Mouse (Mus musculus) embryonic facial prominence, embryonic 11.5 days (tissue): Measurements from ENCODE around the gene Ciita. TPM values are rescaled to one million over a fixed set of nuclear protein-coding genes. Genes with fewer than 3 reads are reported as not detected.

ENCODE experiments used
- ATAC-seq: fragments of 200-750 bp; cut with Nextera tagmentation; replicated peaks from 2 replicates; pipeline ENCODE4 v1.8.0; 2017; ENCODE audit warnings: low read depth; ENCODE audit not compliant: insufficient number of reproducible peaks, low FRiP score, low TSS enrichment
- DNase-seq: peaks from one replicate; pipeline ENCODE4 v3.0.0-alpha.2; 2015; ENCODE audit warnings: low spot score
- H3K27ac ChIP-seq: fragments of 300-500 bp; sonication (generic); replicated peaks from 2 replicates; pipeline ENCODE4 v1.5.1; 2014; ENCODE audit warnings: mild to moderate bottlenecking, low read depth, low read length, control low read depth
- H3K27me3 ChIP-seq: fragments of 300-500 bp; sonication (generic); 2 replicates; pipeline ENCODE4 v1.6.1; 2014; ENCODE audit warnings: mild to moderate bottlenecking, low read length, moderate library complexity, mixed read lengths; ENCODE audit not compliant: control insufficient read depth, insufficient read depth
- H3K36me3 ChIP-seq: fragments of 300-500 bp; sonication (generic); replicated peaks from 2 replicates; pipeline ENCODE4 v1.6.1; 2014; ENCODE audit warnings: low read depth, mild to moderate bottlenecking, low read length, moderate library complexity, mixed read lengths; ENCODE audit not compliant: control insufficient read depth, insufficient read depth
- H3K4me1 ChIP-seq: fragments of 300-500 bp; sonication (generic); 2 replicates; pipeline ENCODE4 v1.6.1; 2014; ENCODE audit warnings: low read length, mixed read lengths; ENCODE audit not compliant: control insufficient read depth, insufficient read depth
- H3K4me2 ChIP-seq: fragments of 300-500 bp; sonication (generic); 2 replicates; pipeline ENCODE4 v1.6.1; 2014; ENCODE audit warnings: low read depth, mild to moderate bottlenecking, control low read depth, low read length, moderate library complexity
- H3K4me3 ChIP-seq: fragments of 300-500 bp; sonication (generic); 2 replicates; pipeline ENCODE4 v1.5.1; 2014; ENCODE audit warnings: low read depth, low read length, control low read depth
- H3K9ac ChIP-seq: fragments of 300-500 bp; sonication (generic); replicated peaks from 2 replicates; pipeline ENCODE4 v1.6.1; 2014; ENCODE audit warnings: mild to moderate bottlenecking, control low read depth, low read length
- H3K9me3 ChIP-seq: fragments of 300-500 bp; sonication (generic); replicated peaks from 2 replicates; pipeline ENCODE4 v1.6.1; 2016; ENCODE audit warnings: mild to moderate bottlenecking, low read length, inconsistent platforms, mixed read lengths; ENCODE audit not compliant: control insufficient read depth
- WGBS: fragments of 180-500 bp; shearing (Covaris S2); extraction: QIAGEN DNeasy Blood & Tissue Kit; methylation state at CpG from one replicate; pipeline ENCODE4 v1.1.7; 2014; 5-methylcytosine and 5-hydroxymethylcytosine counted together
- polyA plus RNA-seq: library from polyadenylated mRNA; unstranded; fragments of >200 nt; fragmentation: Nextera tagmentation; extraction: Ambion mirVana; gene quantifications from 2 replicates; pipeline ENCODE4 v1.2.1, GENCODE M21; 2014

Gene Ciita
- polyA plus RNA-seq, 1 experiment from 2014 or later = 0.13 TPM

- ATAC-seq (no peak), DNase-seq (no peak)
- Histone ChIP-seq H3K27ac (no peak overlapping the region), H3K36me3 (no peaks in the 10 kb centered on the region), H3K27me3 (no peaks in the 10 kb centered on the region), H3K4me2 (no peak overlapping the region), H3K9me3 (no peaks in the 10 kb centered on the region), H3K4me3 (no peak overlapping the region), H3K4me1 (no peaks in the 10 kb centered on the region), H3K9ac (no peak overlapping the region)
- 62% methylated on average over 4 of the region's 4 CpGs for WGBS
Measured at GRCm38 (mm10) chr16:10507445-10507844, 27.6 kb downstream of the Ciita start.

GRCm38 (mm10) chr16:10508691-10509090, 28.8 kb downstream of the Ciita start:
- 73% methylated on average over 6 of the region's 6 CpGs for WGBS
- Histone ChIP-seq H3K36me3 (no peaks in the 10 kb centered on the region), H3K4me1 (no peaks in the 10 kb centered on the region), H3K4me2 (no peak overlapping the region), H3K27me3 (no peaks in the 10 kb centered on the region), H3K27ac (no peak overlapping the region), H3K9ac (no peak overlapping the region), H3K4me3 (no peak overlapping the region), H3K9me3 (no peaks in the 10 kb centered on the region)
- no peak for ATAC-seq
- no peak for DNase-seq

GRCm38 (mm10) chr16:10510477-10511133, 30.7 kb downstream of the Ciita start:
- no peaks in the 10 kb centered on the region for H3K9me3 ChIP-seq
- H3K36me3 ChIP-seq = no peaks in the 10 kb centered on the region
- no peak for DNase-seq
- H3K27me3 ChIP-seq = no peaks in the 10 kb centered on the region
- no peak overlapping the region for H3K4me3 ChIP-seq
- ATAC-seq = no peak
- WGBS = 50% methylated on average over 14 of the region's 14 CpGs
- H3K9ac ChIP-seq = no peak overlapping the region
- no peak overlapping the region for H3K4me2 ChIP-seq
- no peak overlapping the region for H3K27ac ChIP-seq
- no peaks in the 10 kb centered on the region for H3K4me1 ChIP-seq

GRCm38 (mm10) chr16:10511134-10511520, 31.3 kb downstream of the Ciita start:
- WGBS = 89% methylated on average over 12 of the region's 12 CpGs

GRCm38 (mm10) chr16:10515953-10516572, 36.2 kb downstream of the Ciita start:
- ATAC-seq (no peak), DNase-seq (no peak)
- Histone ChIP-seq H3K4me2 (no peak overlapping the region), H3K9me3 (no peaks in the 10 kb centered on the region), H3K27me3 (no peaks in the 10 kb centered on the region), H3K4me1 (no peaks in the 10 kb centered on the region), H3K9ac (no peak overlapping the region), H3K36me3 (no peaks in the 10 kb centered on the region), H3K27ac (no peak overlapping the region), H3K4me3 (no peak overlapping the region)
- 87% methylated on average over 12 of the region's 12 CpGs for WGBS

More at GRCm38 (mm10) chr16:10511134-10511520, 31.3 kb downstream of the Ciita start:
- Histone ChIP-seq H3K9ac (no peak overlapping the region), H3K27me3 (no peaks in the 10 kb centered on the region), H3K4me1 (no peaks in the 10 kb centered on the region), H3K36me3 (no peaks in the 10 kb centered on the region), H3K27ac (no peak overlapping the region), H3K9me3 (no peaks in the 10 kb centered on the region), H3K4me2 (no peak overlapping the region), H3K4me3 (no peak overlapping the region)
- no peak for DNase-seq
- no peak for ATAC-seq

- no peak for DNase-seq
- Histone ChIP-seq H3K4me1 (no peaks in the 10 kb centered on the region), H3K4me2 (no peak overlapping the region), H3K9ac (no peak overlapping the region), H3K27ac (no peak overlapping the region), H3K27me3 (no peaks in the 10 kb centered on the region), H3K36me3 (no peaks in the 10 kb centered on the region), H3K9me3 (no peaks in the 10 kb centered on the region), H3K4me3 (no peak overlapping the region)
- no peak for ATAC-seq
- WGBS = 47% methylated on average over 5 of the region's 5 CpGs
Measured at GRCm38 (mm10) chr16:10518030-10518429, 38.2 kb downstream of the Ciita start.

GRCm38 (mm10) chr16:10520908-10521614, 41.2 kb downstream of the Ciita start:
- H3K9me3 ChIP-seq = no peaks in the 10 kb centered on the region
- no peak overlapping the region for H3K4me2 ChIP-seq
- H3K27ac ChIP-seq = no peak overlapping the region
- H3K27me3 ChIP-seq = no peaks in the 10 kb centered on the region
- ATAC-seq (peak; percentile 64; the same call in 1 of the 2 replicates), DNase-seq (peak; percentile 90)
- no peaks in the 10 kb centered on the region for H3K36me3 ChIP-seq
- H3K4me1 ChIP-seq = no peaks in the 10 kb centered on the region
- H3K4me3 ChIP-seq = no peak overlapping the region
- 22% methylated on average over 2 of the region's 2 CpGs for WGBS
- H3K9ac ChIP-seq = no peak overlapping the region

- peak; percentile 67 for DNase-seq
- H3K4me3 ChIP-seq = no peak overlapping the region
- no peak for ATAC-seq
- H3K9me3 ChIP-seq = no peaks in the 10 kb centered on the region
- no peak overlapping the region for H3K4me2 ChIP-seq
- WGBS = 86% methylated on average over 1 of the region's 1 CpGs
- no peaks in the 10 kb centered on the region for H3K27me3 ChIP-seq
- H3K36me3 ChIP-seq = no peaks in the 10 kb centered on the region
- no peak overlapping the region for H3K9ac ChIP-seq
- H3K4me1 ChIP-seq = no peaks in the 10 kb centered on the region
- H3K27ac ChIP-seq = no peak overlapping the region
Measured at GRCm38 (mm10) chr16:10522811-10523210, 43.0 kb downstream of the Ciita start.
